Mouse (Mus musculus): Measurements from ENCODE around the gene Fbh1. TPM values are rescaled to one million over a fixed set of nuclear protein-coding genes. Genes with fewer than 3 reads are reported as not detected.
A peak's percentile ranks its signal among the peaks of the same experiment; 100 is the strongest.

Fbh1 gene
- 26.0 and 26.2 TPM in 2 replicates for polyA plus RNA-seq (2012; rRNA removed)

DNA sequence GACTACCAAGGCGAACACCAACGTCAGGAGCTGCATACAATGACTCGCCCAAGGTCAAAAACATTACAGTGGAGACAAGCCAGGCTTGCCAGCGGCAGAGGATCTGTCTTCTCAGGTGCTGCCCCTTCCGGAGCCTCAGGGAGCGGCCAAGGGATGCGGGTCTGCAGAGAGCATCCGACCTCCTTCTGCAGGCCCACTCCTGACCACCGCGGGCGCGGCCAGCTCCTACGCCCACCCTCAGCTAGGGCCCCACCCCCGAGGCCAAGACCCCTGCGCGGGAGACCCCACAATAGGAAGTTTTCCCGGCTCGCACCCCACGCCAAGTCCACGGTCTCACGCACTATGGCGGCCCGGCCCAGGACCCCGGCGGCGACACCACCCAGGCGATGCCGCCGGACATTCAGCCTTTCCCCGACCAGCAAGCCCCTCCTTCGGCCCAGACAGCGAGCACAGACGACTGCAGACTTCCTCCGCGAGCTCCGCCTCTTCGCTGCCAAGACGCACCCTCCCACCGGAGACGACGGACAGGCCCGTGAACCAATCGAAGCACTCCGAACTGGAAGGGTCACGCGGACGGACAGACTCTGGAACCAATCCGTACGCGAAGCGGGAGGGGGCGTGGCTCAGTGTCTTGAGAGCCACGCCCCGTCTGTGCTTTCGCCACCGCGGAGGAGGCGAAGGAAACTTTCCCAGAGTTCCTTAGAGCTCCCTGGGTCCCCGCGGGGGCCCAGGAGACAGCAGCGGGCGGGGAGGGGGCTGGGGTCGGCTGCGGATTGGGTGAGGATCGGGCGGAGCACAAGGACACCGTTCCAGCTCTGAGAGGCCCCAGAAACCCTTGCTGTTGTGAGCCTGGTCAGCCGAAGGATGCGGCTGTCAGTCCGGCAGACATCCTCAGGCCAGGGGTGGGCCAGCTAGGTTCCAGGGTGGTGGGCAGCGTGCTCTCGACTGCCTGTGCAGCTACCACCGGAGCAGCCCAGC, at the start of gene Fbh1, which contains the start of gene Ankrd16:
Gene Fbh1 (minus strand): TSS at position 492 of the 978 bp plus-strand sequence.
Gene Ankrd16 (plus strand): TSS at position 786 of the 978 bp plus-strand sequence.
- H3K4me1 ChIP-seq (ENCODE audit: control insufficient read depth, insufficient read depth, insufficient read length) = peaks cover 6% of the 10 kb centered on the region
- under 1% methylated on average over 73 of the region's 73 CpGs for WGBS
- H3K4me3 ChIP-seq (ENCODE audit: extremely low read depth, insufficient read depth, insufficient read length) = peak within 1 kb of the TSS; percentile 88

DNA sequence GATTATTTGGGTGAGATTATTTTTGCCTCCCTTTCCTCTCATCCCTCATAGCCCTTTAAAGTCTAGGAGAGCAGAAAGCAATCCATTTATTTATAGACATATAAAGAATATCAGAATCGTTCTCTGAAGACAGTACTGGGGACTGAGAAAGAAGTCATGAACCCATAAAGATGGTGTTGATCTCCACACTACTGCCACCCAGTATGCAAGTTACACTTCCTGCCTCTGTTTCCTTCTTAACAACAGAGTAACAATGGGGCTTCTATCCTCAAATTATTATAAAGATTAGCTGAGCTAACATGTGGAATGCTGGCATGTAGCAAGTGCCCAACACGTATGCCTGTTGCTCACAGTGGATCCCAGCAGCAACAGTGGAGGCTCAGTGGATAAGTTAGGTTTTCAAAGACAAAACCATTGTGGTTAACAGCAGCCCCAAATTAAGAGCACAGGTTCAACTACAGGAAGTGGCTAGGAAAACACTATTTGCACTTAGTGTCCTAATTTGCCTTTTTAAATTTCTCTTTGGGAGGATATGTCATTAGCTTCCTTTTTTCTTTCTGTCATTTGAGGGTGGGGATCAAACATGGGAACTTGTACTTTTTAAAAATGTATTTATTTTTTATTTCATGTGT, 24.0 kb upstream of the Fbh1 start:
- Histone ChIP-seq H3K36me3 (ENCODE audit: control insufficient read depth, insufficient read depth, low read length) (no peaks in the 10 kb centered on the region), H3K4me1 (ENCODE audit: control insufficient read depth, insufficient read depth, insufficient read length) (peaks cover 8% of the 10 kb centered on the region; the same call in 1 of the 2 replicates), H3K4me3 (ENCODE audit: extremely low read depth, insufficient read depth, insufficient read length) (no peak overlapping the region), H3K27me3 (ENCODE audit: control insufficient read depth, insufficient read depth, low read length) (no peaks in the 10 kb centered on the region), H3K27ac (ENCODE audit: insufficient read depth, low read length) (no peak overlapping the region)
- TF ChIP-seq POLR2A (IDR thresholded peaks at IDR 0.05; ENCODE audit: low read depth, low read length) = no peak
- TF ChIP-seq CTCF (IDR thresholded peaks at IDR 0.05; ENCODE audit: extremely low read depth, insufficient read depth, insufficient read length, insufficient replicate concordance) = no peak
- no peak for DNase-seq (ENCODE audit: low read depth in 1 of 2, low spot score in 2 of 2)
- WGBS = 29% methylated on average over 2 of the region's 2 CpGs

More for the DNA sequence above, at the start of gene Fbh1, which contains the start of gene Ankrd16:
- Histone ChIP-seq H3K27me3 (ENCODE audit: control insufficient read depth, insufficient read depth, low read length) (no peaks in the 10 kb centered on the region), H3K27ac (ENCODE audit: insufficient read depth, low read length) (peak within 1 kb of the TSS; percentile 85), H3K36me3 (ENCODE audit: control insufficient read depth, insufficient read depth, low read length) (peaks cover 2% of the 10 kb centered on the region; the same call in 1 of the 2 replicates)
- TF ChIP-seq POLR2A (IDR thresholded peaks at IDR 0.05; ENCODE audit: low read depth, low read length) (peak; percentile 59), CTCF (IDR thresholded peaks at IDR 0.05; ENCODE audit: extremely low read depth, insufficient read depth, insufficient read length, insufficient replicate concordance) (no peak)
- peak; percentile 100 for DNase-seq (ENCODE audit: low read depth in 1 of 2, low spot score in 2 of 2)

DNA sequence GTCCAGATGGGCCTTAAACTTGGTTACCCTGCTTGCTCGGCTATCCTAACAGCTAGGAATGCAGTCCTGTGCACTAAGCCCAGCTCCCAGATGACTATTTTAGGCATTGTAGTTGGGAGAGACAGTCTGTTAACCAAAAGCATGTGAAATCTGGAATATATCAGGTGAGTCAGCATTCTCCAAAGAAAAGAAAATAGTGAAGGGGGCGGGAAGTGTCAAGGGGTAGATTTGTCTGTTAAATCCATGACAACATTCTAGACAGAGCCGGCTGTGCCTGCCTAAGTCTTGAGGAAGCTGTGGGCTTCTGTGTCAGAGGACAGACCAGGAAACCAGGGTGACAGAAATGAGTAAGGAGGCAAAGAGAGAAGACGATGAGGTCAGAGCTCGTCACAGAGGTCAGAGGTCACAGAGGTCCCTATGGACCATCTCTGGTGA, 20.6 kb upstream of the Fbh1 start:
- Histone ChIP-seq H3K27ac (ENCODE audit: insufficient read depth, low read length) (no peak overlapping the region), H3K36me3 (ENCODE audit: control insufficient read depth, insufficient read depth, low read length) (0 out of 2 replicates have a peak, but pooled peaks cover 1% of the 10 kb centered on the region), H3K27me3 (ENCODE audit: control insufficient read depth, insufficient read depth, low read length) (no peaks in the 10 kb centered on the region), H3K4me3 (ENCODE audit: extremely low read depth, insufficient read depth, insufficient read length) (no peak overlapping the region), H3K4me1 (ENCODE audit: control insufficient read depth, insufficient read depth, insufficient read length) (peaks cover 8% of the 10 kb centered on the region; the same call in 1 of the 2 replicates)
- no peak for DNase-seq (ENCODE audit: low read depth in 1 of 2, low spot score in 2 of 2)
- TF ChIP-seq CTCF (IDR thresholded peaks at IDR 0.05; ENCODE audit: extremely low read depth, insufficient read depth, insufficient read length, insufficient replicate concordance) = no peak
- TF ChIP-seq POLR2A (IDR thresholded peaks at IDR 0.05; ENCODE audit: low read depth, low read length) = no peak
- 71% methylated on average over 5 of the region's 5 CpGs for WGBS

DNA sequence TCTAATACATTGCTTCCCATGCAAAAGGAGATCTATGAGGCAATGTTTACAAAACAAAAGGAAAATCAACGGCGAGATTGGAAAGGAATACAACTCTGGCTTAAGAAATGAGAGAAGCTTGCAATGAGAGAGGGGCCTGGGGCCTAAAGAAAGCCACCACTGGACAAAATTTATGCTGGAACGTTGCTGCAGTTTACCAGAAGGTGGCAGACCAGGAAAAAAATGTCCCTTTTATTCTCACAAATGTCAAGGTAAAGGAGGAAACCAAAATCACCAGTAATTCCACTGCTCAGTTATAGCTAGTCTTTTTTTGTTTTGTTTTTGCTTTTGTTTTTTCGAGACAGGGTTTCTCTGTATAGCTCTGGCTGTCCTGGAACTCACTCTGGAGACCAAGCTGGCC, 17.3 kb upstream of the Fbh1 start:
- no peak for DNase-seq (ENCODE audit: low read depth in 1 of 2, low spot score in 2 of 2)
- Histone ChIP-seq H3K4me3 (ENCODE audit: extremely low read depth, insufficient read depth, insufficient read length) (no peak overlapping the region), H3K36me3 (ENCODE audit: control insufficient read depth, insufficient read depth, low read length) (peaks cover 12% of the 10 kb centered on the region; the same call in 1 of the 2 replicates), H3K27me3 (ENCODE audit: control insufficient read depth, insufficient read depth, low read length) (no peaks in the 10 kb centered on the region), H3K27ac (ENCODE audit: insufficient read depth, low read length) (no peak overlapping the region), H3K4me1 (ENCODE audit: control insufficient read depth, insufficient read depth, insufficient read length) (no peaks in the 10 kb centered on the region)
- no peak for TF ChIP-seq POLR2A (IDR thresholded peaks at IDR 0.05; ENCODE audit: low read depth, low read length)
- TF ChIP-seq CTCF (IDR thresholded peaks at IDR 0.05; ENCODE audit: extremely low read depth, insufficient read depth, insufficient read length, insufficient replicate concordance) = no peak
- 72% methylated on average over 4 of the region's 4 CpGs for WGBS

DNA sequence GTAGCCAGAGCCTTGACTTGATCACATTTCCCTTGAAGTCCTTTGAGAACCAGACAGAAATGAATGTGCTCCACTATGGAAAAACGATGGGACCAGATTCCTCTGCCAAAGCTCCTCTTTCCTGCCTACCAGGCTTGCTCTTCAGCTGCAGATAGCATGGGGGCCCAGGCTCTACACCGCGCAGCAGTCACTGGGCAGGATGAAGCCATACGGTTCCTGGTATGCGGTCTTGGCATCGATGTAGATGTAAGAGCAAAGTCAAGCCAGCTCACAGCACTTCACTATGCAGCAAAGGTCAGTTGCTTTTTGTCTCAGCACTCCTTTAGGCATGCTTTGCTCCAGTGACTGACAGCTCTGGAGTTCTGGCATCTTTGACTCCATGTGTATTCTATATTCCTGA, 6.8 kb upstream of the Fbh1 start:
- peaks cover 26% of the 10 kb centered on the region for H3K36me3 ChIP-seq (ENCODE audit: control insufficient read depth, insufficient read depth, low read length)
- DNase-seq (ENCODE audit: low read depth in 1 of 2, low spot score in 2 of 2) = no peak
- H3K4me3 ChIP-seq (ENCODE audit: extremely low read depth, insufficient read depth, insufficient read length) = no peak overlapping the region
- 93% methylated on average over 6 of the region's 6 CpGs for WGBS
- no peak overlapping the region for H3K27ac ChIP-seq (ENCODE audit: insufficient read depth, low read length)
- H3K27me3 ChIP-seq (ENCODE audit: control insufficient read depth, insufficient read depth, low read length) = no peaks in the 10 kb centered on the region
- TF ChIP-seq POLR2A (IDR thresholded peaks at IDR 0.05; ENCODE audit: low read depth, low read length) (no peak), CTCF (IDR thresholded peaks at IDR 0.05; ENCODE audit: extremely low read depth, insufficient read depth, insufficient read length, insufficient replicate concordance) (no peak)
- H3K4me1 ChIP-seq (ENCODE audit: control insufficient read depth, insufficient read depth, insufficient read length) = 0 out of 2 replicates have a peak, but pooled peaks cover 2% of the 10 kb centered on the region

DNA sequence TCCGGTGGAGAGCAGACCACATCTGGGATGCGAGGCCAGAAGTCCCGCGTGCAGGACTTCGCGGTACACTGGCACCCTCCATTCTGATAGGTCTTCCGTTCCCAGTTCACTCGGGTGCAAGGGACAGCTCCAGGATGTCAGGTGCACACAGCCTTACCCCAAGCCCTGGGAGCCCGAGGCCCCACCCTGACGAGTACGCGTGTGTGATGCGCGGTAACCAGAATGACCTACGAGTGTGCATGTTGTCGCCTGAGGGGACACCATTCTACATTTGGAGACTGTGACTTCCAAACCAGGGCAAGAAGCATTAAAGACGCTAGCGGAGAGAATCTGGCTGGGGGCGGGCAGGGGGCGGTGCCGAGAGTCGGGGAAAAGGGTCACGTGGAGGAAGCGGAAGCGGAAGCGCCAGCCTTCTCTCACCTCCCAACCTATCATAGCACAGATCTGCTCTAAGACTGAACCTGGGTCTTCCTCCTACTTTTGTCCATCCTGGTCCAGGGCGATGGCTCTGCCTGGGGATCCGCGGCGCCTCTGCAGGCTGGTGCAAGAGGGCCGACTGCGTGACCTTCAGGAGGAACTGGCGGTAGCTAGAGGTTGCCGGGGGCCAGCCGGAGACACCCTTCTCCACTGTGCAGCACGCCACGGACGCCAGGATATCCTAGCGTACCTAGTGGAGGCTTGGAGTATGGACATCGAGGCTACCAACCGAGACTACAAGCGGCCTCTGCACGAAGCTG, 873 bp upstream of the Fbh1 start:
- peak overlapping the region; percentile 85 for H3K27ac ChIP-seq (ENCODE audit: insufficient read depth, low read length)
- under 1% methylated on average over 43 of the region's 43 CpGs for WGBS
- peaks cover 8% of the 10 kb centered on the region; the same call in 1 of the 2 replicates for H3K36me3 ChIP-seq (ENCODE audit: control insufficient read depth, insufficient read depth, low read length)
- H3K4me1 ChIP-seq (ENCODE audit: control insufficient read depth, insufficient read depth, insufficient read length) = peaks cover 6% of the 10 kb centered on the region
- no peaks in the 10 kb centered on the region for H3K27me3 ChIP-seq (ENCODE audit: control insufficient read depth, insufficient read depth, low read length)
- DNase-seq (ENCODE audit: low read depth in 1 of 2, low spot score in 2 of 2) = peak; percentile 81 to 87
- TF ChIP-seq CTCF (IDR thresholded peaks at IDR 0.05; ENCODE audit: extremely low read depth, insufficient read depth, insufficient read length, insufficient replicate concordance) (no peak), POLR2A (IDR thresholded peaks at IDR 0.05; ENCODE audit: low read depth, low read length) (peak; percentile 9; the same call in 1 of the 2 replicates)
- H3K4me3 ChIP-seq (ENCODE audit: extremely low read depth, insufficient read depth, insufficient read length) = peak overlapping the region; percentile 88
